Mouse (Mus musculus): ENCODE results near the gene Pigg. TPM values are rescaled to one million over a fixed set of nuclear protein-coding genes. Genes with fewer than 3 reads are reported as not detected.

The Pigg gene
- polyA plus RNA-seq, 1 experiment from 2014 or later: 8.2 TPM

DNA sequence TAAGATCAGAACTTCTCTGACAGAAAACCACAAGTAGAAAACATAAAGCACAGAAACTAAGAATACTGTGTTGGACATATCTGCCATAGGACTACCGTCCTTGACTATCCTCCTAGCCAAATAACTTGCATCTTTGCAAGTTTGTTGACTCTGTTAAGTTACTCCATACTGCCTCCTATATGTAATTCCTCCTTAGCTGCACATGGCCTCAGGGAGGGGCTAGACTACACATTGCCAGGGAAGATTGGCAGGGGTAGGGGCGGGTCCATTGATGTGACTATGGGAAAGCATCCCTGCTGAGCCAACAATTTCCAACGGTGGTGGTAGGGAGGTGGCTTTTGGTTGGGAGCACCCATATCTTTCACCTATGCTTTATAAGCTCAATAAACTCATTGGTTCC is 49.9 kb downstream of the Pigg start:
- Histone ChIP-seq H3K4me3 (no peak overlapping the region), H3K4me2 (replicated peaks) (no peak overlapping the region), H3K4me1 (peaks cover 11% of the 10 kb centered on the region), H3K27ac (replicated peaks) (no peak overlapping the region), H3K9me3 (no peaks in the 10 kb centered on the region), H3K9ac (replicated peaks) (no peak overlapping the region), H3K27me3 (peaks cover 45% of the 10 kb centered on the region), H3K36me3 (no peaks in the 10 kb centered on the region)
- no peak for ATAC-seq (ENCODE audit: low FRiP score, low read depth)
- WGBS: 41% methylated on average over 3 of the region's 3 CpGs

DNA sequence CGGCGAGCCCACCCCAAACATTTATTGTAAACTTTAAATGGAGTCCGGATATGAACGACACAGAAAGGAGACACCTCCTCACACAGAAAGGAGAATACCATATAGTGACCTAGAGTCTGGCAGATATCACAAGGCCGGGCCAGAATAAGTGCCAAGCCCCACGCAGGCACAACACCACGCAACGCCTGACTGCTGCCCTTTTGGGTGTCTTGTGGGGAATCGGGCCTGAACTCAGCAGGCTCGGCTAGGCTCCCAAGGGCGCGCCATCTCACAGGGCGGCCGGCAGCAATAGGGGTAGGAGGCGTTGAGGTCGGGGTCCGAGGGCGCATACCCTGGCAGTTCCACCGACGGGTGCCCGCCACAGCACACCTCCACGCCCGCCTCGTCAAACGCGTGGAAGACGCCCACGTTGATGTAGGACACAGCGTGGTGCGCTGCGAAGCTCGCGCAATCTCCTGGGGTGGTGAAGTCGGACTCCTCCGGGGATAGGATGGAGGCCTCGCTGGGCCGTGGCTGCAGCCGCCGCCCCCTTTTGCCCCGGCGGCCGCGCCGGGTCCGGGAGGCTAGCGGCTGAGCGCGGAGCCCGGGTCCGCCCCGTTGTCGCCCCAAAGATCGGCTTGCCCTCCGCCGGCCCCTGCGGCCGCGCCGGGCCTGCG is 54.0 kb downstream of the Pigg start:
- Histone ChIP-seq H3K9ac (replicated peaks) (peak overlapping the region; percentile 58; the same call in 1 of the 2 replicates), H3K27me3 (peaks cover 85% of the 10 kb centered on the region), H3K4me2 (replicated peaks) (peak overlapping the region; percentile 93), H3K36me3 (no peaks in the 10 kb centered on the region), H3K4me3 (peak overlapping the region; percentile 60), H3K4me1 (peaks cover 29% of the 10 kb centered on the region), H3K27ac (replicated peaks) (no peak overlapping the region), H3K9me3 (no peaks in the 10 kb centered on the region)
- WGBS: 3% methylated on average over 60 of the region's 60 CpGs
- ATAC-seq (ENCODE audit: low FRiP score, low read depth): peak; percentile 31

DNA sequence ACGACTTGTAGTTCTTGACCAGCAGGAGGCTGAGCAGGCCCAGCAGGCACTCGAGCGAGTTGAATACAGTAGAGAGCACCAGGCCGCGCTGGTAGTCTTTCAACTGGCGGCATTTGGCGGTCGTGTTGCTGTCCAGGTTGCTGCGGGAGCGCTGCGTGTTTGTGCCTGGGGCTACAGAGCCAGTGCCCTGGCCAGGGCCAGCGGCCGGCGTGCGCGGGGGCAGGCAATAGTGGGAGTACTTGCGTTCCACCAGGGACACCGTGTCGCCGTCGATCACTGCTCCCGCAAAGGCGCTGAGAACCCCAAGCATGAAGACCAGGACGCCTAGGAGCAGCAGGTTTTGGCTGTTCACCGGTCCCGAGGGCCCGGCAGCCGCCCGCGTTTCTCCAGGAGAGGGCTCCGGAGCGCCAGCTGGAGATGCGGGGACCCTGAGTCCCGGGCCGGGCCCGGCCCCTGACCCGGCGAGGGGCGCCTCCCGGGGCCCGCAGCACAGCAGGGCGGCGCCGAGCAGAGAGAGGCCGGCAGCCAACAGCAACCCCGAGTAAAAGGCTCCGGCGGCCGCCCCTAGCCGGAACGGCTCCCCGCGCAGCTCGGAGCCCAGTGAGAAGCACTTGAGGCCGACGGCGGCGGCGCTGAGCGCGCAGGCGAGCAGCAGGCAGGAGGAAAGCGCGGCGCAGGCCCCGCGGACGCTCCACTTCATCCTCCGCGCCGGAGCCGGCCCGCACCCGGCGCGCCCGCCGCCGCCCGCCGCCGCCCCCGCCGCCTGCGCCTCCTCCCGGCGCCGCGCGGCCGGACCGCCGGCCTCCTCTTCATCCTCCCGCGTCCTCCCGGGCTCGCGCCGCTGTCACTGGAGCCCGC is 54.8 kb downstream of the Pigg start:
- no peaks in the 10 kb centered on the region for H3K9me3 ChIP-seq
- peaks cover 92% of the 10 kb centered on the region for H3K27me3 ChIP-seq
- peaks cover 29% of the 10 kb centered on the region for H3K4me1 ChIP-seq
- H3K36me3 ChIP-seq: no peaks in the 10 kb centered on the region
- WGBS: under 1% methylated on average over 71 of the region's 100 CpGs
- ATAC-seq (ENCODE audit: low FRiP score, low read depth): peak; percentile 55
- peak overlapping the region; percentile 58 for H3K9ac ChIP-seq (replicated peaks)
- H3K27ac ChIP-seq (replicated peaks): no peak overlapping the region
- peak overlapping the region; percentile 93 for H3K4me2 ChIP-seq (replicated peaks)
- peak overlapping the region; percentile 60 for H3K4me3 ChIP-seq

DNA sequence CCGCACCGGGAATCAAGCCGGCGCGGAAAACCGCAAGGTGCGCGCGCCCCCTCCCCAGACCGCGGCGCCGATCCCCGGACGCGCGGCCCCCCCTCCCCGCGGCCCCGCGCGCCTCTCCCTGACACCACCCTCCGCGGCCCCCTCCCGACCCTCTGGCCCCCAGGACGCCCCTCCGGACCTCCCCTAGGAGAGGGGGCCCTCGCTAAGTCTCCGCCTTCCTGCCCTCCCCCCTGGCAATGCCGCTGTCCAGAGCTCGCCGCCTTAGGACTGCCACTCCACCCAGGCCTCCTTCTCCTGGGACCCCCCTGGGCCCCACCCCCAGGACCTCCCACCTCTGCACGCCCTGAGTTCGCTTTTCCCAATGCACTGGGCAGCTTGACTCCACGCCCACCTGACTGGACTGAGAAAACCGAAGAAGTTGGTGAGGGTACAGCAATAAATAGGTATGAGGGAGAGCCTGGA is 55.5 kb downstream of the Pigg start, which contains the start of gene Gm42517:
Gm42517 (minus strand) TSS at position 52 of the 462 bp plus-strand sequence.
- Histone ChIP-seq H3K4me3 (peak within 1 kb of the TSS; percentile 60), H3K36me3 (no peaks in the 10 kb centered on the region), H3K4me2 (replicated peaks) (peak within 1 kb of the TSS; percentile 93), H3K4me1 (peaks cover 29% of the 10 kb centered on the region), H3K9me3 (no peaks in the 10 kb centered on the region), H3K27ac (replicated peaks) (no peak within 1 kb of the TSS), H3K27me3 (peaks cover 97% of the 10 kb centered on the region), H3K9ac (replicated peaks) (peak within 1 kb of the TSS; percentile 58)
- peak; percentile 42 for ATAC-seq (ENCODE audit: low FRiP score, low read depth)
- 1% methylated on average over 24 of the region's 36 CpGs for WGBS

DNA sequence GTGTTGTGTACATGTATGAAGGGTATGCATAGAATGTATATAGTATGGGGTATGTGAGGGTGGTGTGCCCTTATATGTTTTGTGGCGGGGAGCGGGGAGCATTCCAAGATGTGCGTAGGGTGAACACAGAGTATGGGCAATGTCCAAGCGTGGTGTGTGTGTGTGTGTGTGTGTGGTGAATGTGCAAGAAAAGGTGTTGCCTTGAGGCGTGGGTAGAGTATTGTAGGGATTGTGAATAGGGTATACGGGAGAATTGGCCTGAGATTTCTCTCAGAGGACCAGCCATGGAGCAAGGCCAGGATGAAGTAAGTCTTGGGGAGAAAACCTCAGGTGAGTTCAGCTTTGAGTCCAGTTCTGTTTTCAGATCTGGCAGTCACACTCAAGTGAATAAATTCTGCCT is 56.0 kb downstream of the Pigg start:
- Histone ChIP-seq H3K9me3 (no peaks in the 10 kb centered on the region), H3K9ac (replicated peaks) (no peak overlapping the region), H3K4me1 (peaks cover 29% of the 10 kb centered on the region), H3K27ac (replicated peaks) (no peak overlapping the region), H3K36me3 (no peaks in the 10 kb centered on the region), H3K4me3 (peak overlapping the region; percentile 60), H3K27me3 (peaks cover 93% of the 10 kb centered on the region), H3K4me2 (replicated peaks) (peak overlapping the region; percentile 93)
- peak; percentile 6; the same call in 1 of the 2 replicates for ATAC-seq (ENCODE audit: low FRiP score, low read depth)
- 5% methylated on average over 6 of the region's 6 CpGs for WGBS

DNA sequence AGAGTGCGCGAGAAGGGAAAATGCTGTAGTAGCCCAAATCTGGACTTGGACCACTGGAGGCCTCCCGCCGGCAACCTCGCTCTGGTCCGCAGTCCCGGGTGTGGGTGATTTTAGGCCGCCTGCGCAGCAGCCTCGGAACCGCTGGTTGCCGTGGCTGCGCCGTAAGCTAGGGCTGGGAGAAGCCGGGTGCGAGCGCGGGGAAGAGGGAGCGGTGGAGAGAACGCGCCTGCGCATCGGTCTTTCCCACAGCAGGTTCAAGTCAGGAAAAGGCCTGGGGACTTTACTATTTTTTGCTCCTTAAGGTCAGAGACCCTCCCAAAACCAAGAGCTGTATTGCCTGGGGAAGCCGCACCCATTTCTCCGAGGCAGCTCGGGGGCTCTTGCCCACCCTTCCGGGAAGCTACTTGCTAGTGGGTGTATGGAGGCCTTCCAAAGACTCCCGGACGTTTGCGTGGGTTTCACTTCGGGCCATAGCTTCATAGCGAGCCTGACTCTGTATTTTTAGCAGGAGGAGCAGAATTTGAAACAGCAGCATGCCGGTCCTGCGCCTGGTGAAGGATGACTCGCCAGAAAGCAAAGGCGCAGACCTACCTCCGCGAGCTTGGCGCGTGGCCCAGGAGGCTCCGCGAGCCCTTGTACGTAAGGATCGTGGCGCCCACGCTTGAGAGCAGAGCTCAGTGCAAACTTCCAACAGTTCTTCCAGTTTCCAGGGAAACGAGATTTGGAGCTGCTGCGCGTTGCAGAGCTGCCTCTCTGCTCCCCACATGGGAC is 56.6 kb downstream of the Pigg start:
- peaks cover 29% of the 10 kb centered on the region for H3K4me1 ChIP-seq
- H3K9ac ChIP-seq (replicated peaks): no peak overlapping the region; the same call in 1 of the 2 replicates
- H3K36me3 ChIP-seq: no peaks in the 10 kb centered on the region
- H3K4me3 ChIP-seq: peak overlapping the region; percentile 60
- WGBS: under 1% methylated on average over 49 of the region's 49 CpGs
- H3K4me2 ChIP-seq (replicated peaks): peak overlapping the region; percentile 93
- H3K9me3 ChIP-seq: no peaks in the 10 kb centered on the region
- no peak for ATAC-seq (ENCODE audit: low FRiP score, low read depth)
- no peak overlapping the region for H3K27ac ChIP-seq (replicated peaks)
- peaks cover 91% of the 10 kb centered on the region for H3K27me3 ChIP-seq

DNA sequence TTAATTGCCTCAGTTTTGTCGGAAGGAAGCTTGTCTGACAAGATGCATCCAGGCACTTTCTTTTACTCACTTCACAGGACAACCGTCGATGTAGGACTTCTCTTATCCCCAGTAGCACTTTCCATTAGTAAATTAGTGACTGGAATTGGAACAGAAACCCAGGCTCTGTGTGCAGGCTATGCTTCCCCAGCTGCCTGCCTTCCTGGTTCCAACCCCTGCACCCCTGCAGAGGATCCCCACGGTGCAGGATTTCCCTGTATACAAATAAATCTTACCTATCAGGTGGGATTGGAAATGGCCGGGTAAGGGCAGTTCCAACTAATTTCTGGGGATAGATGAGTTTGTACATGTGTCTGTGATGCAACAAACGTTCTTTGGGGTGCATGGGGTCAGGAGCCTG is 57.6 kb downstream of the Pigg start:
- H3K4me2 ChIP-seq (replicated peaks): no peak overlapping the region
- ATAC-seq (ENCODE audit: low FRiP score, low read depth): no peak
- WGBS: 1% methylated on average over 6 of the region's 6 CpGs
- peaks cover 29% of the 10 kb centered on the region for H3K4me1 ChIP-seq
- H3K27me3 ChIP-seq: peaks cover 83% of the 10 kb centered on the region
- H3K9ac ChIP-seq (replicated peaks): no peak overlapping the region
- no peaks in the 10 kb centered on the region for H3K36me3 ChIP-seq
- no peak overlapping the region for H3K27ac ChIP-seq (replicated peaks)
- no peak overlapping the region for H3K4me3 ChIP-seq
- H3K9me3 ChIP-seq: no peaks in the 10 kb centered on the region

DNA sequence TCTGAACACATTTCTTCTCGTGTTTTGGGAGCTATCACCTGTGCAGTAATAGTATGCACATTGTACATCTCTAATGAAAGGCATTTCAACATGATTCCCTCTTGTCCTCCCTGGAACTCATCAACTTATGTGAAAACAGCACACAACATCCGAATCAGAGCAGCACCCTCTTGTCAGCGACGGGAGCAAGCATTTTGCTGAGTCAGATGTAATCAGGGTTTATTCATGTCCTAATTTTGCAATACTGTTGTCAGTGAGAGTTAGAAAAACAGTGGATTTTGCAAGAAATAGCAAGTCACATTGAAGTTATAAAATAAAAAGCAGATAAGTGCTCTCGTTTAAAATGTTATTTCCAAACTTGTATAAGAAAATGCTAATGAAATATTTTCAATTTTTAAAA is 61.7 kb downstream of the Pigg start:
- H3K36me3 ChIP-seq: no peaks in the 10 kb centered on the region
- WGBS: 77% methylated on average over 5 of the region's 5 CpGs
- H3K27me3 ChIP-seq: peaks cover 42% of the 10 kb centered on the region
- no peaks in the 10 kb centered on the region for H3K9me3 ChIP-seq
- no peak overlapping the region for H3K27ac ChIP-seq (replicated peaks)
- H3K4me2 ChIP-seq (replicated peaks): no peak overlapping the region
- no peak overlapping the region for H3K9ac ChIP-seq (replicated peaks)
- no peak for ATAC-seq (ENCODE audit: low FRiP score, low read depth)
- no peak overlapping the region for H3K4me3 ChIP-seq
- peaks cover 3% of the 10 kb centered on the region for H3K4me1 ChIP-seq

DNA sequence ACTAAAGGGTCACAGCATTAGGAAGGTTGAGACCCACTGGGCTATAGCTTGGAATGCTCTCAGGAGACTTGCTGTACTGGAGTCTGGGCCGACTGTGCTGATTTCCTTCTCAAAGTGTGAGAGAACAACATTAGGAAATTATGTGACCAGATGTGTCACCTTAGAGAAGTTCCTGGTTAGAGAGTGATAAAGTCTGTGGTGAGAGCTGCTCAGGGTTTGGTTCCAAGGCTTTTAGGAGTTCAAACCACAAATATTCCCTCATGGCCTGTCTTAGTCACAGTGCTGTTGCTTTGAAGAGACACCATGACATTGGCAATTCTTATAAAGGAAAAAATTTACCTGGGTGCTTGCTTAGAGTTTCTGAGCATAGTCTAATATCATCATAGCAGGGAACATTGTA is 63.6 kb downstream of the Pigg start:
- Histone ChIP-seq H3K4me3 (no peak overlapping the region), H3K27ac (replicated peaks) (no peak overlapping the region), H3K4me1 (no peaks in the 10 kb centered on the region), H3K4me2 (replicated peaks) (no peak overlapping the region), H3K9me3 (no peaks in the 10 kb centered on the region), H3K36me3 (no peaks in the 10 kb centered on the region), H3K9ac (replicated peaks) (no peak overlapping the region), H3K27me3 (peaks cover 22% of the 10 kb centered on the region)
- no peak for ATAC-seq (ENCODE audit: low FRiP score, low read depth)
- 72% methylated on average over 1 of the region's 1 CpGs for WGBS

DNA sequence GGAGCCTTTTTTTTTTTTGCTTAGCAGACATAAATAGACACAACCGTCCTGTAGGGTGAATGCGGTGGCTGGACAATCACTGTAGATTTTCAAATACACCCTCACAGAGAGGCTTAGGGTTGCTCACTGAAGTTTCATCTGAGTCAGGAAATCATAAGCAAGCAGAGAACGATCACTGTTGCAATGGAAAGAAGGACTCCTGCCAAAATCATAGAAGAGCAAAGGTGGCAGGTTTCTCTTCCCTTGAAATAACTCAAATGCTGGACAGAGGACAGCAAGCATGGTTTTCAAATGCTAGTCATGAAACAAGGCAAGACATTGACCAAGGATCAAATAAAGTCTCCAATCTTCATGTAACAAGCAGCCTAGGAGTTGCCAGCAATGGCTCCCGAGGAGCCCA is 65.9 kb downstream of the Pigg start:
- no peaks in the 10 kb centered on the region for H3K36me3 ChIP-seq
- H3K4me2 ChIP-seq (replicated peaks): no peak overlapping the region
- 85% methylated on average over 4 of the region's 4 CpGs for WGBS
- peaks cover 4% of the 10 kb centered on the region for H3K27me3 ChIP-seq
- H3K4me1 ChIP-seq: no peaks in the 10 kb centered on the region
- H3K9me3 ChIP-seq: no peaks in the 10 kb centered on the region
- H3K4me3 ChIP-seq: no peak overlapping the region
- no peak overlapping the region for H3K27ac ChIP-seq (replicated peaks)
- ATAC-seq (ENCODE audit: low FRiP score, low read depth): no peak
- H3K9ac ChIP-seq (replicated peaks): no peak overlapping the region

DNA sequence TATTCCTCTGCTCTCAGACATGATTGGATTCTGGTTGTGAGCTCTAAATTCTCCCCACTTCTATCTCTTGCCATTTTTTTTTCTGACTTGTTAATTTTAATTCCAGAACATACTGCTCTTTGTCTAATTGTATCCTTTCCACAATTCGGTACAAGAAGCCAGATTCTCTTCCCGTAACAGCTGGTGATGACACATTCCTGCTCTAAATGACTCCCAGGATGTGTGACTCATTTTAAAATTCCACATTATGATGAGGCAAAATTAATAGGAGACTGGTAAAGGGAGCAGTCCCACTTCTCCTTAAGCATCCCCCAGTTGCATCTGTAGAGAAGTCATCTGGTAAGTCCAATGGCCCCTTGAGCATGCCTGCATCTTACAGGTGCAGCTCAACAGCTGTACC is 73.2 kb downstream of the Pigg start:
- ATAC-seq (ENCODE audit: low FRiP score, low read depth): no peak
- WGBS: 86% methylated on average over 2 of the region's 2 CpGs
- Histone ChIP-seq H3K4me3 (no peak overlapping the region), H3K27me3 (no peaks in the 10 kb centered on the region), H3K9me3 (no peaks in the 10 kb centered on the region), H3K9ac (replicated peaks) (no peak overlapping the region), H3K4me1 (no peaks in the 10 kb centered on the region), H3K27ac (replicated peaks) (no peak overlapping the region), H3K36me3 (no peaks in the 10 kb centered on the region), H3K4me2 (replicated peaks) (no peak overlapping the region)

DNA sequence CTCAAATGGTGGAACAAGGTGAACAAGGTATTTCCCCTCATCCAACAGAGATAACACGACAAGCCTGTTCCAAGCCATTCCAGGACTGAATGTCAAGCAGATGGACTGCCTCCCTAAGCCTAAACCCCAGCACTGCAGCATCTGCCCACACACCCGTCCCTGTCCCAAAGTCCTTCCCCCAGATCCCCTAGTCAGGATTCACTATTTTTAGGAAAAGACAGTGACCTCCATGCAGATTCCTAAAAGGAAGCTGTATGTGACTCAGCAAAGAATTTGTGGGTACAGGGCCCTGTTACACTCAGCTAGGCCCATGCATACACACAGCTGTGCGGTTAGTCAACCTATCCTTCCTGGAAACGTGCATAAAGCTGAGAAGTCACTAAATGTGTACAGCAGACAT is 74.0 kb downstream of the Pigg start:
- Histone ChIP-seq H3K27ac (replicated peaks) (no peak overlapping the region), H3K27me3 (no peaks in the 10 kb centered on the region), H3K9me3 (no peaks in the 10 kb centered on the region), H3K4me3 (no peak overlapping the region), H3K9ac (replicated peaks) (no peak overlapping the region), H3K36me3 (no peaks in the 10 kb centered on the region), H3K4me1 (no peaks in the 10 kb centered on the region), H3K4me2 (replicated peaks) (no peak overlapping the region)
- WGBS: 71% methylated on average over 4 of the region's 4 CpGs
- no peak for ATAC-seq (ENCODE audit: low FRiP score, low read depth)

All from midbrain, embryonic 12.5 days (tissue).